Mouse (Mus musculus): ENCODE measurements around the gene Pik3ap1.

- no peak for TF ChIP-seq CTCF (IDR thresholded peaks at IDR 0.05; ENCODE audit: control insufficient read depth, insufficient read depth, low read length)
- TF ChIP-seq POLR2A (IDR thresholded peaks at IDR 0.05; ENCODE audit: borderline replicate concordance, control insufficient read depth, low read depth, low read length) = no peak
Observed at GRCm38 (mm10) chr19:41342592-41343090, 42.3 kb downstream of the Pik3ap1 start.

Data from bone marrow, adult 2 months (tissue).